Mouse (Mus musculus) bone marrow macrophage, adult 2 months (primary cell): ENCODE results near the gene Dhrs7c.

Source experiments
- CTCF ChIP-seq: IDR thresholded peaks from 2 replicates; pipeline ENCODE4 v1.5.1; 2012; ENCODE audit warnings: low read depth, mild to moderate bottlenecking, low read length, moderate library complexity
- POLR2A ChIP-seq: IDR thresholded peaks from 2 replicates; pipeline ENCODE4 v1.6.1; 2012; ENCODE audit warnings: mild to moderate bottlenecking, low read depth, low read length, borderline replicate concordance

DNA sequence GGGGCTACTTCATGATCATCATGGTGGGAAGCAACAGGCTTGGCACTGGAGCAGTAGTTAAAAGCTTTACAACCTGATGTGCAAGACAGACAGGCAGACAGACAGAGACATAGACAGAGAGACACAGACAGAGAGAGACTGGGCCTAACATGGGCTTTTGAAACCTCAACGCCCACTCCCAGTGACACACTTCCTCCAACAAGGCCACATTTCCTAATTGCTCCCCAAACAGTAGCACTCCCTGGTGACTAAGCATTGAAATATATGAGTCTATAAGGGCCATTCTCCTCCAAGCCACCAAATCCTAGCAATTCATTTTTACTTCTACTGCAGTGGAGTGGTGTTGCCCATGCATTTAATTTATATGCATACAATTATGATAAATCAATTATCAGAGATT lies 41.8 kb downstream of the Dhrs7c start:
- TF ChIP-seq CTCF (no peak), POLR2A (no peak)
